In genomic region chr11:84707772-84708171, GRCm38 (mm10) we compare ENCODE assay signal across 10 mouse cellular contexts.
DNase-seq lines count a peak whose midpoint lies in the region; ATAC-seq and TF ChIP-seq lines count a peak whose summit lies in the region.
"Had no signal": no experiment of that assay in that cellular context is flagged by ENCODE, and none has a peak within 500 bp of the region (broad histone marks: within the 10 kb centered on the region; RNA-seq: fewer than 3 reads in every experiment).

No protein-coding gene starts in this region.

- peak overlapping the region; percentile 29 for H3K4me3 ChIP-seq in ES-Bruce4 (ENCODE audit: low read depth, low read length)
- H3K4me3 ChIP-seq in hindbrain, embryonic 14.5 days (replicated peaks; ENCODE audit: low read length): no peak overlapping the region

- H3K4me2 ChIP-seq in hindbrain, embryonic 14.5 days (replicated peaks): no peak overlapping the region

- no peak for DNase-seq in cerebellum, postnatal 4 days (ENCODE audit: low spot score in 2 of 2)
- DNase-seq in cerebellum, postnatal 36 days: peak; percentile 82 to 88
- DNase-seq in hindbrain, embryonic 14.5 days (ENCODE audit: low spot score): no peak
- DNase-seq in gastrocnemius, postnatal 36 days: no peak
- no peak for DNase-seq in heart, postnatal 14 days
- DNase-seq in lung, postnatal 10 days: no peak
- DNase-seq: layer of hippocampus, postnatal 36 days had no signal

- TF ChIP-seq EP300 in ES-Bruce4 (IDR thresholded peaks at IDR 0.05; ENCODE audit: insufficient read depth, low read depth, low read length): no peak

- H3K9ac ChIP-seq in ES-Bruce4 (ENCODE audit: low read depth, poor library complexity, severe bottlenecking): peak overlapping the region; percentile 3; the same call in 1 of the 2 replicates
- 0 out of 2 replicates have a peak overlapping the region, but pooled peaks have one; percentile 14 for H3K9ac ChIP-seq in hindbrain, embryonic 14.5 days

- no peaks in the 10 kb centered on the region for H3K9me3 ChIP-seq in ES-Bruce4 (replicated peaks; ENCODE audit: control insufficient read depth, insufficient read depth, low read length, poor library complexity, severe bottlenecking)
- no peaks in the 10 kb centered on the region for H3K9me3 ChIP-seq in hindbrain, embryonic 14.5 days (ENCODE audit: control insufficient read depth, low read length)

- no peak overlapping the region for H3K27ac ChIP-seq in ES-Bruce4 (ENCODE audit: insufficient read depth, low read length)
- H3K27ac ChIP-seq in hindbrain, embryonic 14.5 days: no peak overlapping the region

- H3K27me3 ChIP-seq in ES-Bruce4 (ENCODE audit: control insufficient read depth, insufficient read depth, low read length, poor library complexity, severe bottlenecking): no peaks in the 10 kb centered on the region
- H3K27me3 ChIP-seq in hindbrain, embryonic 14.5 days (ENCODE audit: control insufficient read depth, insufficient read depth, low read length): 0 out of 2 replicates have a peak, but pooled peaks cover 5% of the 10 kb centered on the region

- no peaks in the 10 kb centered on the region for H3K36me3 ChIP-seq in ES-Bruce4 (ENCODE audit: control insufficient read depth, insufficient read depth, low read length, poor library complexity, severe bottlenecking)
- no peaks in the 10 kb centered on the region for H3K36me3 ChIP-seq in hindbrain, embryonic 14.5 days (replicated peaks; ENCODE audit: control insufficient read depth, insufficient read depth)

- intact Hi-C loops in gastrocnemius, postnatal 36 days (cut with DNase I): no loop called here
- intact Hi-C loops in heart, postnatal 14 days (cut with DNase I): no loop called here

- no peak for TF ChIP-seq POLR2A in ES-Bruce4 (IDR thresholded peaks at IDR 0.05; ENCODE audit: insufficient read depth, low read length)

- ATAC-seq in cerebellum, adult (ENCODE audit: insufficient number of reproducible peaks, low FRiP score, low TSS enrichment): peak; percentile 93
- ATAC-seq in hindbrain, embryonic 14.5 days (ENCODE audit: low FRiP score): no peak
- ATAC-seq: inflammation-experienced regulatory T-cells, adult 6 months had no signal

- no peaks in the 10 kb centered on the region for H3K4me1 ChIP-seq in ES-Bruce4 (ENCODE audit: control insufficient read depth, insufficient read depth, low read length)
- peaks cover 22% of the 10 kb centered on the region for H3K4me1 ChIP-seq in hindbrain, embryonic 14.5 days (replicated peaks; ENCODE audit: control insufficient read depth, insufficient read depth, low read length)

- TF ChIP-seq CTCF in ES-Bruce4 (IDR thresholded peaks at IDR 0.05; ENCODE audit: low read depth, low read length): no peak

- 16% methylated on average over 10 of the region's 10 CpGs for WGBS in hindbrain, embryonic 14.5 days

Comparison
In these comparisons a context has a peak if more than half of its experiments do, and no peak if none do; other contexts are left out.
1. DNase-seq: peak in cerebellum, postnatal 36 days (2 of 2); none in cerebellum, postnatal 4 days (0 of 2), hindbrain, embryonic 14.5 days (single experiment), gastrocnemius, postnatal 36 days (0 of 2), heart, postnatal 14 days (0 of 2) and lung, postnatal 10 days (single experiment).